Mouse (Mus musculus): ENCODE results near the gene Trit1.
"Not testable (repeated sequence)": the region's sequence is repeated elsewhere in the genome, so short reads cannot be mapped to it uniquely, and the experiment has no call there.

GRCm38 (mm10) chr4:123012501-123012900 lies 3.9 kb upstream of the Trit1 start:
- not testable (repeated sequence) for TF ChIP-seq GATA1, TAL1 (IDR thresholded peaks at IDR 0.05; ENCODE audit: low read length)
